Mouse (Mus musculus): ENCODE data around the gene Qars. TPM values are rescaled to one million over a fixed set of nuclear protein-coding genes. Genes with fewer than 3 reads are reported as not detected.

The Qars gene
- polyA plus RNA-seq, 1 experiment, result 263 TPM

- Histone ChIP-seq H3K4me3 (ENCODE audit: insufficient read depth, low read length) (no peak overlapping the region), H3K4me1 (ENCODE audit: control insufficient read depth, insufficient read depth, low read length) (no peaks in the 10 kb centered on the region), H3K27ac (ENCODE audit: insufficient read depth, low read length) (no peak overlapping the region)
- TF ChIP-seq CTCF (IDR thresholded peaks at IDR 0.05; ENCODE audit: borderline replicate concordance, insufficient read depth, low read length), result no peak
- TF ChIP-seq POLR2A (IDR thresholded peaks at IDR 0.05; ENCODE audit: low read depth, low read length), result no peak
Measured at GRCm38 (mm10) chr9:108494146-108494825, 13.2 kb upstream of the Qars start.

GRCm38 (mm10) chr9:108494905-108495304 is 12.6 kb upstream of the Qars start:
- no peak overlapping the region for H3K4me3 ChIP-seq (ENCODE audit: insufficient read depth, low read length)
- no peak overlapping the region for H3K27ac ChIP-seq (ENCODE audit: insufficient read depth, low read length)
- TF ChIP-seq POLR2A (IDR thresholded peaks at IDR 0.05; ENCODE audit: low read depth, low read length), result no peak
- TF ChIP-seq CTCF (IDR thresholded peaks at IDR 0.05; ENCODE audit: borderline replicate concordance, insufficient read depth, low read length), result no peak
- no peaks in the 10 kb centered on the region for H3K4me1 ChIP-seq (ENCODE audit: control insufficient read depth, insufficient read depth, low read length)

GRCm38 (mm10) chr9:108499231-108499630 is 8.3 kb upstream of the Qars start:
- no peak overlapping the region for H3K4me3 ChIP-seq (ENCODE audit: insufficient read depth, low read length)
- no peak for TF ChIP-seq CTCF (IDR thresholded peaks at IDR 0.05; ENCODE audit: borderline replicate concordance, insufficient read depth, low read length)
- no peak for TF ChIP-seq POLR2A (IDR thresholded peaks at IDR 0.05; ENCODE audit: low read depth, low read length)
- H3K27ac ChIP-seq (ENCODE audit: insufficient read depth, low read length), result no peak overlapping the region
- H3K4me1 ChIP-seq (ENCODE audit: control insufficient read depth, insufficient read depth, low read length), result no peaks in the 10 kb centered on the region

GRCm38 (mm10) chr9:108499943-108500342 is 7.6 kb upstream of the Qars start:
- Histone ChIP-seq H3K27ac (ENCODE audit: insufficient read depth, low read length) (no peak overlapping the region), H3K4me3 (ENCODE audit: insufficient read depth, low read length) (no peak overlapping the region), H3K4me1 (ENCODE audit: control insufficient read depth, insufficient read depth, low read length) (no peaks in the 10 kb centered on the region)
- TF ChIP-seq CTCF (IDR thresholded peaks at IDR 0.05; ENCODE audit: borderline replicate concordance, insufficient read depth, low read length) (no peak), POLR2A (IDR thresholded peaks at IDR 0.05; ENCODE audit: low read depth, low read length) (no peak)

- peaks cover 5% of the 10 kb centered on the region for H3K4me1 ChIP-seq (ENCODE audit: control insufficient read depth, insufficient read depth, low read length)
- no peak overlapping the region for H3K27ac ChIP-seq (ENCODE audit: insufficient read depth, low read length)
- H3K4me3 ChIP-seq (ENCODE audit: insufficient read depth, low read length), result 0 out of 2 replicates have a peak overlapping the region, but pooled peaks have one; percentile 65
- TF ChIP-seq CTCF (IDR thresholded peaks at IDR 0.05; ENCODE audit: borderline replicate concordance, insufficient read depth, low read length) (no peak), POLR2A (IDR thresholded peaks at IDR 0.05; ENCODE audit: low read depth, low read length) (no peak)
Measured at GRCm38 (mm10) chr9:108506901-108507300, 605 bp upstream of the Qars start.

GRCm38 (mm10) chr9:108508776-108509175 is 1.3 kb downstream of the Qars start:
- Histone ChIP-seq H3K27ac (ENCODE audit: insufficient read depth, low read length) (no peak overlapping the region), H3K4me3 (ENCODE audit: insufficient read depth, low read length) (peak overlapping the region; percentile 65)
- TF ChIP-seq CTCF (IDR thresholded peaks at IDR 0.05; ENCODE audit: borderline replicate concordance, insufficient read depth, low read length) (no peak), POLR2A (IDR thresholded peaks at IDR 0.05; ENCODE audit: low read depth, low read length) (no peak)

GRCm38 (mm10) chr9:108516380-108517251 is 9.1 kb downstream of the Qars start, which contains the start of gene Qrich1:
TSS of gene Qrich1 (plus strand) at chr9:108516806.
- TF ChIP-seq CTCF (IDR thresholded peaks at IDR 0.05; ENCODE audit: borderline replicate concordance, insufficient read depth, low read length) (no peak), POLR2A (IDR thresholded peaks at IDR 0.05; ENCODE audit: low read depth, low read length) (peak; percentile 61)
- Histone ChIP-seq H3K4me1 (ENCODE audit: control insufficient read depth, insufficient read depth, low read length) (peaks cover 12% of the 10 kb centered on the region), H3K4me3 (ENCODE audit: insufficient read depth, low read length) (peak within 1 kb of the TSS; percentile 100), H3K27ac (ENCODE audit: insufficient read depth, low read length) (peak within 1 kb of the TSS; percentile 95)

More at GRCm38 (mm10) chr9:108508776-108509175, 1.3 kb downstream of the Qars start:
- peaks cover 5% of the 10 kb centered on the region for H3K4me1 ChIP-seq (ENCODE audit: control insufficient read depth, insufficient read depth, low read length)

GRCm38 (mm10) chr9:108517253-108517930 is 9.9 kb downstream of the Qars start:
- H3K4me3 ChIP-seq (ENCODE audit: insufficient read depth, low read length), result peak overlapping the region; percentile 100
- TF ChIP-seq CTCF (IDR thresholded peaks at IDR 0.05; ENCODE audit: borderline replicate concordance, insufficient read depth, low read length) (no peak), POLR2A (IDR thresholded peaks at IDR 0.05; ENCODE audit: low read depth, low read length) (no peak; the same call in 1 of the 2 replicates)
- H3K27ac ChIP-seq (ENCODE audit: insufficient read depth, low read length), result peak overlapping the region; percentile 95
- peaks cover 16% of the 10 kb centered on the region for H3K4me1 ChIP-seq (ENCODE audit: control insufficient read depth, insufficient read depth, low read length)

GRCm38 (mm10) chr9:108517931-108518332 is 10.4 kb downstream of the Qars start:
- TF ChIP-seq CTCF (IDR thresholded peaks at IDR 0.05; ENCODE audit: borderline replicate concordance, insufficient read depth, low read length) (no peak), POLR2A (IDR thresholded peaks at IDR 0.05; ENCODE audit: low read depth, low read length) (peak; percentile 28; the same call in 1 of the 2 replicates)
- Histone ChIP-seq H3K4me1 (ENCODE audit: control insufficient read depth, insufficient read depth, low read length) (peaks cover 16% of the 10 kb centered on the region), H3K4me3 (ENCODE audit: insufficient read depth, low read length) (peak overlapping the region; percentile 100), H3K27ac (ENCODE audit: insufficient read depth, low read length) (peak overlapping the region; percentile 95)

Measured in embryonic fibroblast, embryonic 13.5 days (primary cell).